Mouse (Mus musculus) kidney, adult 2 months (tissue): Measurements from ENCODE around the gene Gm21985.

Experiments
- CTCF ChIP-seq: fragments of 200-500 bp; conservative IDR thresholded peaks from 2 replicates; pipeline ENCODE4 v1.5.1; 2011; ENCODE audit warnings: low read depth, mild to moderate bottlenecking, control low read depth, low read length, moderate library complexity, mixed read lengths; ENCODE audit not compliant: insufficient read depth, insufficient read length
- POLR2A ChIP-seq: fragments of 200-500 bp; IDR thresholded peaks from one replicate; pipeline ENCODE4 v1.6.1; 2011; ENCODE audit warnings: low read depth, low read length, control low read depth

DNA sequence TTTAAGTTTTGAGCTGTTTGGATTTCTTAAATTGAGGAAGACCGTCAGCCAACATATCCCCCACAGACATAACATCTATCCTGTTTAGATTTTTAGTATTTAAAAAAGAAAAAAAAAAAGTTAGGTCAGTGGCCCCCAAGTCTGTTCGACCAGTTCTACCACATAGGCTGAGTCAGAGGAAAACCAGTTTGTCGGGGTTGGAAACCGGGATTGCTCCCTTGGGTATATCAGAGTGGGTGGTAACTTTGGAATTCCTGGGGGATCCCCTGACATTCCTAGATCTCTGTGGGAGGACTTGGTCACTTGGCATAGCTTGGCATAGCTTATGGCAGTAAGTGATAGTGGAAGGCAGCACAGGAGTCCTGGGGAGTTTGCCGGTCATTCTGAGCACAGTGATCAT lies 20.8 kb upstream of the Gm21985 start:
- TF ChIP-seq CTCF = no peak
- no peak for TF ChIP-seq POLR2A
